Mouse (Mus musculus) gastrocnemius, postnatal 36 days (tissue): Measurements from ENCODE around the gene BC028528. TPM values are rescaled to one million over a fixed set of nuclear protein-coding genes. Genes with fewer than 3 reads are reported as not detected.
"Not testable (repeated sequence)": the region's sequence is repeated elsewhere in the genome, so short reads cannot be mapped to it uniquely, and the experiment has no call there.

Experiments
- DNase-seq, 2 experiments: peaks; one replicate each; pipeline ENCODE4 v3.0.0; 2022
- intact Hi-C: fragments of 180-260 bp; cut with DNase I; formaldehyde crosslinking; loops from one replicate; pipeline ENCODE4 v1.15.1; 2025
- long read RNA-seq, 2 experiments: library from polyadenylated mRNA; stranded (forward); transcript quantifications; one replicate each; pipeline ENCODE4 v2.0.0; 2021
- total RNA-seq, 2 experiments: library from RNA; stranded (reverse); gene quantifications; 2 replicates each; pipeline ENCODE4 v1.2.3; 2021

Gene BC028528
- total RNA-seq, result 1 to 10 TPM; 1.8 to 4.0 TPM
- long read RNA-seq, experiment 1, partial matches to known transcripts, result 1 of 6 reads
- long read RNA-seq, experiment 1, other reads (novel, unspliced or antisense), result 0 of 6 reads
- long read RNA-seq, experiment 2, partial matches to known transcripts, result 0 of 5 reads
- long read RNA-seq, experiment 2, other reads (novel, unspliced or antisense), result 0 of 5 reads

GRCm38 (mm10) chr3:95891211-95892065 is at the start of gene BC028528:
Gene BC028528 (minus strand): TSS chr3:95892005.
- DNase-seq, result peak in 1 of 2 experiments; percentile 11
- intact Hi-C loops, result no loop called here

GRCm38 (mm10) chr3:95938835-95939234 is 47.0 kb upstream of the BC028528 start:
- intact Hi-C loops, result no loop called here
- no peak for DNase-seq

- intact Hi-C loops, result no loop called here
- no peak for DNase-seq
Measured at GRCm38 (mm10) chr3:95938217-95938616, 46.4 kb upstream of the BC028528 start.

GRCm38 (mm10) chr3:95934448-95934847 is 42.6 kb upstream of the BC028528 start:
- intact Hi-C loops, result no loop called here
- DNase-seq, result no peak

- intact Hi-C loops, result no loop called here
- no peak for DNase-seq
Measured at GRCm38 (mm10) chr3:95933111-95933750, 41.4 kb upstream of the BC028528 start.

- DNase-seq, result no peak
- intact Hi-C loops, result no loop called here
Measured at GRCm38 (mm10) chr3:95932566-95932965, 40.8 kb upstream of the BC028528 start.

GRCm38 (mm10) chr3:95932157-95932556 is 40.4 kb upstream of the BC028528 start:
- intact Hi-C loops, result no loop called here
- DNase-seq, result no peak

GRCm38 (mm10) chr3:95931471-95931870 is 39.7 kb upstream of the BC028528 start:
- DNase-seq, result no peak

GRCm38 (mm10) chr3:95930471-95930789 is 38.6 kb upstream of the BC028528 start:
- DNase-seq, result no peak
- intact Hi-C loops, result no loop called here

More at GRCm38 (mm10) chr3:95931471-95931870, 39.7 kb upstream of the BC028528 start:
- intact Hi-C loops, result no loop called here

GRCm38 (mm10) chr3:95929581-95930470 is 38.0 kb upstream of the BC028528 start:
- peak in 1 of 2 experiments; percentile 40 for DNase-seq
- intact Hi-C loops, result no loop called here

GRCm38 (mm10) chr3:95928658-95929503 is 37.1 kb upstream of the BC028528 start, which contains the start of gene Anp32e:
Gene Anp32e (plus strand): TSS chr3:95929246.
- intact Hi-C loops, result no loop called here
- DNase-seq, result peak; percentile 94 to 96

GRCm38 (mm10) chr3:95928261-95928657 is 36.5 kb upstream of the BC028528 start:
- intact Hi-C loops, result no loop called here
- DNase-seq, result no peak

- intact Hi-C loops, result no loop called here
- no peak for DNase-seq
Measured at GRCm38 (mm10) chr3:95925087-95925486, 33.3 kb upstream of the BC028528 start.

- intact Hi-C loops, result no loop called here
Measured at GRCm38 (mm10) chr3:95924185-95924584, 32.4 kb upstream of the BC028528 start.

GRCm38 (mm10) chr3:95923429-95923828 is 31.6 kb upstream of the BC028528 start:
- DNase-seq, intact Hi-C loops: not testable (repeated sequence)

More at GRCm38 (mm10) chr3:95924185-95924584, 32.4 kb upstream of the BC028528 start:
- no peak for DNase-seq

GRCm38 (mm10) chr3:95920532-95920931 is 28.7 kb upstream of the BC028528 start:
- intact Hi-C loops, DNase-seq: not testable (repeated sequence)

GRCm38 (mm10) chr3:95916760-95917159 is 25.0 kb upstream of the BC028528 start:
- intact Hi-C loops, result no loop called here
- DNase-seq, result no peak

GRCm38 (mm10) chr3:95914706-95915105 is 22.9 kb upstream of the BC028528 start:
- DNase-seq, result no peak
- intact Hi-C loops, result no loop called here

- DNase-seq, result no peak
Measured at GRCm38 (mm10) chr3:95907613-95908012, 15.8 kb upstream of the BC028528 start.

More at GRCm38 (mm10) chr3:95907613-95908012, 15.8 kb upstream of the BC028528 start:
- intact Hi-C loops, result loop anchor here (2.0 kb wide), 1 partner anchor 47 kb away; no protein-coding TSS in a partner anchor
